Mouse (Mus musculus) mature B cell (primary cell): ENCODE data around the gene Cs.

Experiments used
- in situ Hi-C: fragments of 300-500 bp; cut with MboI; formaldehyde crosslinking; loops from 2 replicates; pipeline ENCODE4 v1.14.3; 2019

Gene Cs

DNA sequence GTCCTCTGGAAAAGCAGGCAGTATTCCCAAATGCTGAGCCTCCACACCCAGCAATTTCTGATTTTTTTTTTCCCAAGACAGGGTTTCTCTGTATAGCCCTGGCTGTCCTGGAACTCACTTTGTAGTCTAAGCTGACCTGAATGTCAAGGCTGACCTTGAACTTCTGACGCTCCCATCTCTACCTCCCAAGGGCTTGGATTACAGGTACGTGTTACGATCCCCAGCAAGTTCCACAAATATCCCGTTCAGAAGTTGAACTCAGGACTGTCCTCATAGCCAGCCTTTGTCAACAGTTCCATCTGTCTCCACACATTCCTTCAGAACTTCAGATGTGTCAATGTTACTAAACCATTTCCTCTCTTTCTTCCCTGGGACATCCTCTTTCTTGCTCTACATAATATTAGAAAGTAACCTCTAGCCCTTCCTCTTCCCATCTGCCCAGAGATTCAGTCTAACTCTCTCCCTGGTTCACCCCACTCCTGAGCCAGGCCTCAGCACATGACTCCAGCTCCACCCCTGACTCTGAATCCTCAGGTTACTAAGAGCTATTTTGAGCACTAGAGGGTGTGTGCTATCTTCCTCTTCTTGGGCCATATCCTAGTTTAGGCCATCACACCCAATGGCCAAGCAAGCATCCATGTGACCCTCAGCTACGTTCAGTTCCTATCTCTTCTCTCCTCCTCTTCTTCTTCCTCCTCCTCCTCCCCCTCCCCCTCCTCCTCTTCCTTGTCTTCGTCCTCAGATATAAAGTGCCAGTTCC, 35.6 kb downstream of the Cs start:
- in situ Hi-C loops: no loop called here

DNA sequence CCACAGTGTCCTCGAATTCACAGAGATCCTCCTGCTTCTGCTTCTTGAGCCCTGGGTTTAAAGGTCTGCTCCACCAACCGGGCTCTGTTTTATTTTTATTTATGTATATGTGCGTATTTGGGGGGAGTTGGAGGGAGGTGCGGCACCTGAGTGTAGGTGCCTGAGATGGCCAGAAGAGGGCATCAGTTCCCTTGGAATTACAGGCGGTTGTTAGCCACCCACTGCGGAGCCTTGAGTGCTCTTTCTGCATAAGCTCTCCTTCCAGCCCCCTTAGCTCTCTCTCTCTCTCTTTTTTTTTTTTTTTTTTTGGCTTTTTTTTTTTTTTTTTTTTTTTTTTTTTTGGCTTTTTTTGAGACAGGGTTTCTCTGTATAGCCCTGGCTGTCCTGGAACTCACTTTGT, 36.9 kb downstream of the Cs start:
- in situ Hi-C loops: no loop called here

DNA sequence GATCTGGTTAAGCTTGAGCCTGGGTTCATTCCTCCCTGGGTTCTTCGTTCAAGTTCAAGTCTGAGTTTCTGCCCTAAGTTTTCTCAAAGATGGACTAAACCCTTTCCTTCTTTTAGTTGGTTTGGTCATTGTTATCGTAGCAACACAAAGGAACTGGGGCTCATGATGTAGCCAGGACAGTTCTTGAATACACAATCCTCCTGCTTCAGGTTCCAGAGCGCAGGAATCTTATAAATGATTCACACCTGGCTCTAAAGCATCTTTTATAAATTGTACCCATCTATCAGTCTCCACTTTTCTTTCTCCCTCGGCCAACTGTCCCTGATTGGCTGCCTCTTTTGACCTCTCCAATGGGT, 38.5 kb downstream of the Cs start:
- in situ Hi-C loops: no loop called here

DNA sequence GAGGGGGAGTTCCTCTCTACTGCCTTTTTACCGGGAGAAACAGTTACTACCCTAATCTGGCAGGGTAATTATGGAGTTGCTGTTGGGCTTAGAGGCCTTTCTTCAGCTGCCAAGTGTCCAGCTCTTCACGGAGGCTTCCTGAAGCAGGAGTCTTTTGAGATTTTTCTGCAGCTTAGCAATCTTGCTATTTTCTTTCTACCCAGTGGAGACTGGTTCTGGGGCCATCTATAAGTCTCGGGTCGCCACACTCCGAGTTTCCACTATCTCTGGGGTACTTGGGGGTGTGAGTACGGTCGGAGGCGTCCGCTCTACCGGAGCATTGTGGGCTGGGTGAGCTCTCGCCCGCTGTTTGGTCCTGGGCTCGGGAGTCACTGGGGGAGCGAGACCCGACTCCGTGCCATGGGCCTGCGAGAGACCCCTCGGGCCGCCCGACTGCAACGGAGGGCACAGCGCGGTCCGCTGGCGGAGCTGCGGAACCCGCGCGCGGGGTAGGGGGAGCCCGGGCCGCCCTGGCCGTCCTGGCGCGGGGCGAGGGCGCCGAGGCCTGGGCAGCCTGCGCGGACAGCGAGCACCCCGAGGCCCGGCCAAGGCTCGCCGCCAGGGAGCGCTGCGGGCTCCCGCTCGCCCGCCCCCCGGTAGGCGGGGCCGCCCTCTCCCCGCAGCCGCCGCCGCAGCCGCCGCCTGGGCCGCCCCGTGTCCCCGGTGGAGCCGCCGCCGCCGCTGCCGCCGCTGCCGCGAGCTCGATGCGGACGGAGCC, 39.1 kb downstream of the Cs start, which contains the start of gene Ankrd52:
Gene Ankrd52 (plus strand): TSS at position 661 of the 757 bp plus-strand sequence.
- in situ Hi-C loops: no loop called here

DNA sequence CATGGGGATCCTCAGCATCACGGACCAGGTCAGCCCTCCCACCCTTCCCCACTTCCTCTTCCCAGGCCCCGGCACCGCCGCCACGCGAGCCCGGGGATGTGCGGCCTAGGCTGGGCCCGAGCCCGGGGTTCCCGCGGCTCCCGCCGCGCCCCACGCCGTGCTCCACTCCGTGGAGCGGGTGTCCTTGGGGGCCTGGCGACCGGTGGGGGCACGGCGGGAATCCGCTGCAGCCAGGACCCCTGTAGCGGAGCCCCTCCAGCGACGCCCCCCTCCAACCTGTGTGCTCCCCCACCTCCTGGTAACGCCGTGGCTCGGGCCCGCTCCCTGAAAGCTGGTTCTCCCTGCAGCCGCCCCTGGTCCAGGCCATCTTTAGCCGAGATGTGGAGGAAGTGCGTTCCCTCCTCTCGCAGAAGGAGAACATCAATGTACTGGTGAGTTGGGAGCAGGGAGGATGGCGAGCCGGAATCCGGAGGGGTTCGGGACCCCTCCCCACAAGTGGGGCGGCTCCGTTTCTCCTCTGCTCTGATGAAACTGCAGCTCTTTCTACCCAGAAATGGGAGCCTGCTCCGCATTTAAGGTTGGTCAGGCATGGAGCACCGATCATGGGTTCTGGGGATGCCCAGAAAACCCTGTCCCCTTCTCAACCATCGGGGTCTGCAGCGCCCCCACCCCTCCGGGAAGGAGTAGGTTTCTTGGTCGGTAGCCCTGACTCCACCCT, 39.8 kb downstream of the Cs start:
- in situ Hi-C loops: no loop called here

DNA sequence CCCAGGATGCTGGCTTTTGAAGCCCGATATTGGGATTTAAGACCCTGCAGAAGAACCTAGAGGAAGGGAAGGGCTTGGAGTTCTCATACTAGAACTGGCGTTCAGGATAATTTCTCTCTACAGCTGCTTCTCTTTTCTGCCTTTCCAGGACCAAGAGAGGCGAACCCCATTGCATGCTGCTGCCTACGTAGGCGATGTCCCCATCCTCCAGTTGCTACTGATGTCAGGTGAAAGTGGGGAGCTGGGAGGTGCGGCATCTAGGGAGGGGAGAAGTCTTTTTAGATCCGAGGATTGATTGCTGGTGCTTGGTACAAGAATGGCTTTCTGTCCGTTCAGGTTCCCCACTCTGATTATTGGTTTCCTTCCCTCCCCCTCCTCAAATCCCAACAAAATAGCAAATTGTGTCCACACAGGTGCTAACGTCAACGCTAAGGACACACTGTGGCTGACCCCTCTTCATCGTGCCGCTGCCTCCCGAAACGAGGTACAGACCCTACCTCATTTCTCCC, 40.5 kb downstream of the Cs start:
- in situ Hi-C loops: no loop called here

DNA sequence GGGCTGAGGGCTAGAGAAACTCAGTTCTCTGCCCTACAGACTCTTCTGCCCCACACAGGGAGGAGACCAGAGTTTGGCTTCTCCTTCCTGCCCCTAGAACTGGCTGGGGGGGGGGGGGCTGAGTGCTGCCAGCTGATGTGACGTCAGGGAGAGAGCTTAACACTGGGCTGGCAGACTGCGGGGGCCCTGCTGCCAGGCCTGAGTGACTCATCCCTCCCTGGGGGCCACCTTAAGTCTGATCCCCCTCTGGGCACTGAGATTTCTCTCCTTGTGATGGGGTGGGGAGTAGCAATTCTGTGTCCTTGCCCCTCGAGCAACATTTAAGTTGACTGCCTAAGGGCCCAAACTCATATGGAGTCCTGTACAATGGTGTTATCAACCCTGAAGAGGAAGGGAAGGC, 40.9 kb downstream of the Cs start:
- in situ Hi-C loops: no loop called here

DNA sequence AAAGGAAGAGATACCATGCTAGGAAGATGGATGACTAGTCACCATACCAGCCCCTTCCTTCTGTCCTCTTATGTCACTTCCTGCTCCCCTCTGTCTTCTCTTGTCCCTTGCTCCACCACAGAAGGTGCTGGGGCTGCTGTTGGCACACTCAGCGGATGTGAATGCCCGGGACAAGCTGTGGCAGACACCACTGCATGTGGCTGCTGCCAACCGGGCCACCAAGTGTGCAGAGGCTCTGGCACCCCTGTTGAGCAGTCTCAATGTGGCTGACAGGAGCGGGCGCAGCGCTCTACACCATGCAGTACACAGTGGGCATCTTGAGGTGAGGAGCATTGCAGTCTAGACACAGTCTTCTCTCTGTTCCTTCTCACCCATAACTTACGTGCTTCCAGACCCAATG, 41.7 kb downstream of the Cs start:
- in situ Hi-C loops: no loop called here

DNA sequence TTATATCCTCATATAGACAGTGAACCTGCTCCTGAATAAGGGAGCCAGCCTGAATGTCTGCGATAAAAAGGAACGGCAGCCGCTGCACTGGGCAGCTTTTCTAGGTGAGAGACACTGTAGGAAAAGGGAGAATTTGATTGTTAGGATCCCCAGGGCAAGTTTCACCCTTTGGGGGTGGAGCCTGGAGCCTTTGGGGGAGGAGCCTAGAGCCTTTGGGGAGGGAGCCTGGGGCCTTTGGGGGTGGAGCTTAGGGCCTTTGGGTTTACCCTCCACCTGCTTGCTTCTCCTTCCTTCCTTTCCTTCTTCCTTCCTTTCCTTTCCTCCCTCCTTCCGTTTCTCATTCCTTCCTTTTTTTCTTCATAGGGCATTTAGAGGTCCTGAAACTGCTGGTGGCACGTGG, 43.0 kb downstream of the Cs start:
- in situ Hi-C loops: no loop called here

DNA sequence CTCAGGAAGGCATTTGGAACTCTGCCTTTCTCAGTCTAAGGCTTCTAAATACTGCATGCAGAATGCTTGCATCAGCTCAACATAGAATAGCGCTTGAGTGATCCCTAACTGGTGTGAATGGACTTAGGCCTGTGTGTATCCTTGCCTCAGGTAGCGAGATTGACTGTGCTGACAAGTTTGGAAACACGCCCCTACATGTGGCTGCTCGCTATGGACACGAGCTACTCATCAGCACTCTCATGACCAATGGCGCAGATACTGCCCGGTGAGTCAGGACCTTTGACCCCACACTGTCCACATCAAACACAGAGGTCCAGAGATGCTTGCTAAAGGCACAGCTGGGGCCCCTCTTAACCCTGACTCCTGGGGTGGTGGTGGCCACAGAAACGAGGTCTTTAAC, 44.9 kb downstream of the Cs start:
- in situ Hi-C loops: no loop called here

DNA sequence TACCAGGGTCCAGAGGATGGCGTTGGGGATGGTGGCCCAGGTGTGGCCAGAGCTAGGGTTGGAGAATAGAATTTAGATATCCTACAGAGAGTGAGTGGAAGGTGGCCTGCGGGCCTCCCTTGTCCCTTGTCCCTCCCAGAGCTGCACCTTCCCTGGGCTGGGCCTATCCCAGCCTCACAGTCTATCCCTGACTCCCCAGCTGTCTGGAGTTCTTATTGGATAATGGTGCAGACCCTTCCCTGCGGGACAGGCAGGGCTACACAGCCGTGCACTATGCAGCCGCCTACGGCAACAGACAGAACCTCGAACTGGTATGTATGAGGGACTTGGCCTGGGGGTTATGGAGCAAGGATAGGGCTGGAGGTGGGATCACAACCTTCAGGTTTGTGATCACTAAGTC, 48.4 kb downstream of the Cs start:
- in situ Hi-C loops: no loop called here

DNA sequence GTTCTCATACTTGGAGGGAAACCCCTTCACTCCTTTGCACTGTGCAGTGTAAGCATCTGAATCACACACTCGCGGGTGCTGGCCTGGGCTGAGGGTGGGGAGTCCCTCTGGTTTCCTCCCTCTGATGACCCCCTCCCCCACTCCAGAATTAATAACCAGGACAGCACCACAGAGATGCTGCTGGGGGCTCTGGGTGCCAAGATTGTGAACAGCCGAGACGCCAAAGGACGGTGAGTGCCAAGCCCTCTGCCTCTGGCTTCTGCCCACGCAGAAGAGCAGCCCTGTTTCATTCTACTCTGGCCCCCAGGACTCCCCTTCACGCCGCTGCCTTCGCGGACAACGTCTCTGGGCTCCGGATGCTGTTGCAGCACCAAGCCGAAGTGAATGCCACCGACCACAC, 51.4 kb downstream of the Cs start:
- in situ Hi-C loops: no loop called here

DNA sequence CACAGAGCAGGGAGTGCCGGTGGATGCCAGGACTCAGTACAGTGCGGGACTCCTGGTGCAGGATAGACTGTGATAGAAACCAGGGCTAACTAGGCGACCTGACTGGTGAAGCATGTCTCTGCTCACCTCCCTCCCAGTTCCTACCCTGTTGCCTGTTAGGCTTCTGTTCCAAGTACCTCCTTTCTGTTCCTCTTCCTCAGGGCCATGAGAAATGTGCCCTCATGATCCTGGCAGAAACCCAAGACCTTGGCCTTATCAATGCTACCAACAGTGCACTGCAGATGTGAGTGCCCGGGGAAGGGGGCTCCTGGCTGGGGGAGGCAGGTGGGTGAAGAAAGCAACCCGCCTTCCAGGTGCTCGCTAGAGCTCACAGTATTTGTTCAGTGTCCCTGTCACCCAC, 52.0 kb downstream of the Cs start:
- in situ Hi-C loops: no loop called here

DNA sequence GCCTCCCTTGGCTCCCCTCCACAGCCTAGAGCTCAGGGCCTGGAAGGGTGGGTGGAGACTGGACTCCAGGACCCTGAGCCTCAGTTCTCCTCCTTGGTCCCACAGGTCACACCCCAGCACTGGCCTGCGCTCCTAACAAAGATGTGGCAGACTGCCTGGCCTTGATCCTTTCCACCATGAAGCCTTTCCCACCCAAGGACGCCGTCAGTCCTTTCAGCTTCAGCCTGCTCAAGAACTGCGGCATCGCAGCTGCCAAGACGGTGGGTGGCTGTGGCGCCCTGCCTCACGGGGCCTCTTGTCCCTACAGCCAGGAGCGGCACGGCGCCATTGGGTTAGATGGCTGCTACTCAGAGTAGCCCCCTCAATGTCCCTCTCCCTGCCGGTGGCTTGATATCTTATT, 52.8 kb downstream of the Cs start:
- in situ Hi-C loops: no loop called here

DNA sequence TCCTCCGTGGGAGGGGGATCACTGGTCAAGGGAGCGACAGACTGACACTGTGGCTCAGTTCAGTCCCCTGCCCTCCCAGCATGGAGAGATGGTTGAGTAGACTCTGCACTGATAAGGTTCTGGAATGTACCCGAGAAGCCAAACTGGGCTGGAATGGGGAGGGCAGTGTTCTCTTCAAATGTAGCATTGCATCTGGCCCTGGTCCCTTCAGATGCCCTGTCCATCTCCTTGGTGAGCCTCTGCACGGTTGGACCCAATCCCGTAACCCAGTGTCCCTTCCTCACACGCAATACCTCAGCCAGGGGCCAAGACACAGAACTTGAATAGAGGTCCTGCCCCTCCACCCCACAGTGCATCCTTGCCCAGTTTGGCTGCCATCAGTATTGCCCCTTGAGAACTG, 54.3 kb downstream of the Cs start:
- in situ Hi-C loops: no loop called here

DNA sequence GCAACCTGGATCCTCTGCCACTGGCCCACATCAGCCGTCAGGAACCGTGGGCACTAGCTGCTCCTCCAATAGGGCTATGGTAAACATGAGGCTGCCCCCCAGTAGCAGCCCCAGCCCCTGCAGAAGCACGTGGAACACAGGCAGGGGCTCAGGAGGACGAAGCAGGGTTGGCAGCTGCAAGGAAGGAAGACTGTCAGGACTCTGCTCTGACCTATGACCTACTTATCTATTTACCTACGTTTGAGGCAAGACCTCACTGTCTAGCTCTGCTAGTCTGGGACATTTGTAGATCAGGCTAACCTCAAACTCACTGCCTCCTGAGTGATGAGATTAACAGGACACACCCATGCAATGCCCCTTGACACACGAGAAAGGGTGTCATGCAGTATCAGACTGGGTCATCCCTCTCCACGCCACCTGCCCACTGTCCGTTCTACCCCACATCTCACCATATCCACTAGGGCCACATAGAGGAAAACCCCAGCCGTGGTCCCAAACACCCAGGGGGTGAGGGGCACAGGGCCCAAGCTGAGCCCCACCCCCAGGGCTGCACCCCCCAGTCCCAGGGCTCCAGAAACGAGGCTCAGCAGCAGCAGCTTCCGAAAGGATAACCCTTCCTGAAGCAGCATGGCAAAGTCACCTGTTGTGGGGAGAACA, 58.6 kb downstream of the Cs start:
- in situ Hi-C loops: no loop called here

DNA sequence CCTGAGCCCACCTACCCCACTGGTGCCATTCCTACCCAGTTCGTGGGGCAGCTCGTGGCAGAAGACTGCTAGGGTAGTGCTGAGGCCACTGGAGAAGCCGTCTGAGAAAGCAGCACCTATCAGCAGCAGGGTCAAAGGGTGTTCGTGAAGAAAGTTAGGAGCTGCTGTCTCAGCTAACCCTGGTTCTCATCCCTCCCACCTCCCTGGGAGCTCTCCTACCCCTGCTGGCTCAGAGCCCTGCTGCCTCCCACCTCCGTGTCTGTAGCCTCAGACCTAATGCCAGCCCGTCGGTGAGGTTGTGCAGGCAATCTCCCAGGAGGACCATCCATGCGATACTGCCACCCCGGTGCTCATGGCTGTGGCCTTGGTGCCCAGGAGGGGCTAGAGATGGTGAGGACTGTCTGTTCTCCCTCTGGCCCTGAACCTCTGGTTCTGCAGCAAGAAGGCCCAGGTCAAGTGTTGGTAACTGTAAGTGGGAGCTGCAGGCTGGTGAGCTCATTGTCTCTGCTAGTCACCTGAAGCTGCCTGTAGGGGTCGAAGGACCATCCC, 59.3 kb downstream of the Cs start:
- in situ Hi-C loops: no loop called here

DNA sequence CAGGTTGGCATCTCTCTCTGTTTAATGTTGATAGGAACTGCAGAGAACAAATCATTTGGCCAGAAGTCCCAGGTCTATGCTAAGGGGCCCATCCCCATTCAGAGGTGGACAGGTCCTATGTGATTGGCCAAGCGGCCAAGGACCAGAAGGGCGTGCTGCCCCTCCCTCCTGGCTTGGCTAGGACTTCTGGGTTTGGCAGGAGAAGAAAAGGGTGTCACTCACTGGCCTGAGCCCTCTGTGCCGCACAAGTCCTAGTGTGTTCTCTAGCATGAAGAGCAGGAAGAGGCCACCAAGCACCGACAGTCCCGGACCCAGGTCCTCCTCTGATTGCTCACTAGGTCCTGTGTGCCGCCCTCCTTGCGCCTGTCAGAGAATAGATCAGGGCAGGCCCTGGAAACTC, 59.9 kb downstream of the Cs start:
- in situ Hi-C loops: no loop called here

DNA sequence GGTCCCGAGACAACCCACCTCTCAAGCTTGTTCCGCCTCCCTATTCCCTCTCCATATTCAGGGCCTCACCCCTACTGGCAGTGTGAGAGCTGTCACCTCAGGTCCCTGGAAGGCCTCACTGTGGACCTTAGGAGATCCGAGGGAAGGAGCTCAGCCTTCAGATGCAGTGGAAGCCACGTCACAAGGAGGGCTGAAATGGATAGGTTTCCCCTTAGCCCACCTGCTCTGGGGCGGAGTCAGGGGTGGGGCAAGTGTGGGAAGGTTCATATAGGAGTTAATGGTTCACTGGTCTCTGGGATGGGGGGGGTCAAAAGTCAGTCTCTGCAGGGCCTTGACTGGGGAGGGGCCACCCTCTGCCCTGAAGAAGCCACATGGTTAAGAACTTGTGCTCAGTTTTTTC, 62.8 kb downstream of the Cs start:
- in situ Hi-C loops: no loop called here

DNA sequence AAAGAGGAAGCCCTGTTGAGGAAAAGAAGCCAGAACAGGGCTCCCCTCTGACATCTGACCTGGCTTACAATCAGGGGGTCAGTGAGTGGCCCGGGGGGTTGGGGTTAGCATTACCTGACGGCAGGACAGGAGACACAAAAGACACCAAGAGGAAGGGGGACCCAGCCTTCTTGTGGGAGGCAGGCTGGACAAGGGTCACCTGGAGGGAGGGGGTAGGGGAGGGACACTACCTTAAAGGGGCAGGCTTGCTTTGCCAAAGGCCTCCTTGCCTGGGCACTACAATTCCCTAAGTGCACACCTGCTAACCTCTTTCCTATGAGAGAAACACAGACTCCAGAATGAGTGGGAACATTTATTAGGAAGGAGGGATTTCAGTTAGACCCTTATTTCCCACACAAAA, 63.5 kb downstream of the Cs start, which contains the start of gene Slc39a5:
Gene Slc39a5 (minus strand): TSS at position 174 of the 400 bp plus-strand sequence.
- in situ Hi-C loops: no loop called here

DNA sequence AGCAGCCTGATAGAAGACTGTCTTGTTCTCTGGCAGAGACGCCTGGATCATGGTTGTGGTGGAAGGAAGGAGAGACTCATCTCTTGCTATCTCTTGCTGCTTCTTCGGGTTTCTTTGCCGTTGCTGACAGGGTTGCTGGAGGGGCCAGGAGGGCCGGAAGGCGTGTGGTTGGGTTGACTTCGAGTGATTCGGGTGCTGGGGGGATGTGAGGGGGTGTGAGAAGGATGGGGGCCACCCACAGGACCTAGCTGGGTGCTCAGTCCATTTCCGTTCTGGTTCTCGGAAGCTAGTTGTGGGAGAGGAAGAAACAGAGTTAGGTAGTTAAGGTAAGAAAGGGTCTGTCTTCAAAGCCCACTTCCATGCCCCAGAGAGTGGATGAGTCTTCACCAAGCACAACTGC, 64.1 kb downstream of the Cs start:
- in situ Hi-C loops: no loop called here

DNA sequence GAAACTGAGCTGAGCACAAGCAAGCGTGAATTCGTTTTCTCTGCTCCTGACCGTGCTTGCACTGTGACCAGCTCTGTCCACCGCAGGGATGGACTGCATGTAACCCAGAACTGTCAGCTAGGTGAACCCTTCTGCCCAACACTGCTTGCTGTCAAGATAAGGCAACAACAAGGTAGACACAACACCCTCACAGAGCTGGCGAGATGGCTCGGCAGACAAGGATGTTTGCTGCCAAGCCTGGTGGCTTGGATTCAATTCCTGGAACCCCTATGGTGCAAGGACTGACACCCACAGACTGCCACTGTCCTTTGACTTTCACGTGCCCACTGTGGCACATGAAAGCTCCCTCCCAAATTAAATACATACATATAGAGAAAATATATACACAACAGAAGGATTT, 66.4 kb downstream of the Cs start:
- in situ Hi-C loops: no loop called here
